Mouse (Mus musculus) ovary, postnatal 10 days (tissue): ENCODE measurements around the gene Gm47996.
"Not testable (repeated sequence)": the region's sequence is repeated elsewhere in the genome, so short reads cannot be mapped to it uniquely, and the experiment has no call there.

ENCODE experiments used
- DNase-seq: peaks from one replicate; pipeline ENCODE4 v3.0.0; 2022; ENCODE audit warnings: low spot score

Gene Gm47996

DNA sequence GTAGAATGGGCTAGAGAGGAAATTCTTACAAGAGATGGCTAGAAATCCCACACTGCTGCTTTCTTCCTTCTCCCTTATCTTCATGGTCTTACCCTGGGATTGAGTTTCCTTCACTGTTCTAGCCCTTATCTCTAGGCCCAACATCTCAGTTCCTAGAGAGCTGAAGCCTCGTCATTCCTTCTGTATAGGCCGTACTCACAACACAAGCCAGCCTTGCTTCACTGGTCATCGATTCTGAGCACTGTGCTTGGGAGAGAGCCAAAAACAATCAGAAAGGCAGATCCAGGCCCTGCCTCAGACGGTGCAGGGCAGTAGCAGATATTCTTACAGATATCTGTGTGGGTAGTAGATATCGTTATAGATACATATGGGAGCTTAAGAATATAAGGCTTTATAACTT is 1.4 kb upstream of the Gm47996 start:
- DNase-seq: not testable (repeated sequence)

DNA sequence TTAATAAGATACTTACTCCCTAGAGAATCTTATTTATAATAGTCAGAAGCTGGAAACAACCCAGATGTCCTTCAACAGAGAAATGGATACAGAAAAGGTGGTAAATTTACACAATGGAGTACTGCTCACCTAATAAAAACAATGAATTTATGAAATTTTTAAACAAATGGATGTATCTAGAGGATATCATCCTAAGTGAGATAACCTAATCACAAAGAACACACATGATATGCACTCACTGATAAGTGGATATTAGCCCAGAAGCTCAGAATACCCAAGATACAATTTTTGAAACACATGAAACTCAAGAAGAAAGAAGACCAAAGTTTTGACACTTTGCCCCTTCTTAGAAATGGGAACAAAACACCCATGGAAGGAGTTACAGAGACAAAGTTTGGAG is 987 bp upstream of the Gm47996 start:
- DNase-seq: not testable (repeated sequence)

DNA sequence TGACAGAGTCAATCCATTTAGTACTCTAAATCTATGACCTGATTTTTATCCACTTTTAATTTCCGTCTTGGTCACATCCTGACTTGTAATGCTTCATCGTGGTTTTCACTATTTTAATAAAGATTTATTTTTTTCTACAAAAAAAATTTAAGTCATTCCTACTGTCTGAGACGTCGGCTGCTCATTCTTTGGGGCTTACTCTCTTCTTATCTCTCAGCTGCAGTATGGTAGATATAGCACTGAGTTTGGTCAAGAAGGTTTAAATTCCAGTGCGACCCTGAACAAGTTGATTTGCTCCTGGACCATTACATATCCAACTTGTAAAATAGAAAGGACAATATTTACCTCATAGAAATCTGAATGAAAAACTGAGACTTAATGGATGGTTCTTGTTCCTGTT is 1.7 kb downstream of the Gm47996 start:
- DNase-seq: not testable (repeated sequence)

DNA sequence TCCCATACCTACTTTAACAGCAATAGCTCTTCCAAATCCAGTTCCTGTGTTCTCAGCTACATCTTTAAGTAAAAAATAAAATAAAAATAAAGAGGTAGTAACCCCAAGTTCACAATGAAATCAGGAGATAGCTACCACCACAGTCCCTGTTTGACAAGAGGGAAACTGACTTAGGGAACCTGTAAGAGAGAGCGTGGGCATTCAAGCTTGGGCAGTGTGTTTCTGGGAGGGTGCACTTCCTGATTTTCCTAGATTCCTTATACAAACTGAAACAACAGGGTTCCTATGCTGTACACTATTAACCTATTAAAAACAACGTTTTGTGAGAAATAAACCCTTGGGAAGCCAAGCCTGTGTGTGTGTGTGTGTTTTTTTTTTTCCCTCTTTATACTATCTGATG is 4.9 kb downstream of the Gm47996 start:
- no peak for DNase-seq

DNA sequence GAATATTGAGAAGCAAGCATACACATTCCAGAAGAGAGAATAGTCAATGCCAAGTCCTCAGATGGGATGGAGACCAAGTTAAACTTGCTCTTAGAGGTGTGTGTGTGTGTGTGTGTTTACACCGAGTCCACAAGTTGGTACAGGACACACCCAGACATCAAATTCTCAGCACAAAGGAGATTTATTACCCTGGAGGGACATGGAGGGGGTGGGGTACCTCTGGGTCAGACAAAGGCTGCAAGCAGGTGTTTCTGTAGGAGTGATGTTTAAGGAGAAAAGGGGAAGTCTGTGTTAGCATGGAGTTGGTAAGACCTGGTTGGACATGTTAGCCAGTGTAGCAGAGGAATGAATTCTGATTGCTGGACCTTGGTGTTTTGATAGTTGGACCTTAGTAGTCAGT is 6.1 kb downstream of the Gm47996 start:
- no peak for DNase-seq

DNA sequence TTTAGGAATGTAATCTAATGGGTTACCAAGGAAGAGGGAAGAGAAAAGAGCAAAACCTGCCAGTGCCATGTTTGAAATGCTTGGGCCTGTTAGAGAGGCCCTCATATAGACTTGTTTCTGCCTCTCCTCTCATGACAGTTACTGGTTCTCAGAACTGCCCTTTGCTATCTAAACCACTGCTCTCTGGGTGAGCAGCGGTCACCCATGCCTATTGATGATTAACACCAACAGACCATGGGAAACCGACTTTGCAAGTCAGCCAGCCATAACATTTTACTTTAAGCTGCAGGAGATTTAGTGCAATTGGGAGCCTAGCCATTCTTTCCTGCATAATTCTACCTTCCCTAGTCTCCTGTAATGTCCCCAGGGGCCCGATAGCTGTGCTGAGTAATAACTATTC is 6.5 kb downstream of the Gm47996 start:
- no peak for DNase-seq

DNA sequence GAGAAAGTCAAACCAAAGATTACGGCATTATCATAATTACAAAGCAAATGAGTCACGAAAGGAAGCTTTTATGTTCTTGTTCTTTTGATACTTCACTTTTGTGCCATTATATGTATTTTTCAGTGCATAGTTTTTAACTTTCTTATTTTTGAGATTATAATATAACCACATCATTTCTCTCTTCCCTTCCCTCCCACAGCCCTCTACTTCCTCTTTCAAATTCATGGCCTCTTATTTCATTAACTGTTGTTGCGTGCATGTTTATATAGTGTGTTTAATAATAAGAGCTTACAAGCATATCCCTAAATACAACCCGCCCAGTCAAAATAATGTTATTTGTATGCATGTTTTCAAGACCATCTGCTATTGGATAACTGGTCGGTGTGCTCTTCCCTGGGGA is 9.1 kb downstream of the Gm47996 start:
- no peak for DNase-seq

DNA sequence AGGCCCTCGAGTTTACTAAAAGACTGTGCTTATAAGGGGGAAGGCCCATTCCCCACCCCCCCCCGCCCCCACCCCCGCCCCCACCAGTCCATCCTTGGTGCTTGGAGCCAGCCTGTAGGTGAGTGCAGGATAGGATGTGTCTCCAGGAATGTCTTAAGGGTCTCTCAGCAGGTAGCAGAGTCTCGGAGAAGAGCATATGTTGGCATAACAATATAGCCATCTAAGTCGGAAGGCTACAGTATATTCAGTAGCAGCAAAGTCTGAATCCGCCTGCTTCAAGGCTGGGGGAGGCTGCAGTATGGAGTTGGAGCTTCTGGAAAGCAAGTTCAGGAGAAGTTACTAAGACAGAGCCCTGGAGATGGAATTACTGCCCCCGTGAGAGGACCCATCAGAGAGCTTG is 10.2 kb downstream of the Gm47996 start:
- no peak for DNase-seq

DNA sequence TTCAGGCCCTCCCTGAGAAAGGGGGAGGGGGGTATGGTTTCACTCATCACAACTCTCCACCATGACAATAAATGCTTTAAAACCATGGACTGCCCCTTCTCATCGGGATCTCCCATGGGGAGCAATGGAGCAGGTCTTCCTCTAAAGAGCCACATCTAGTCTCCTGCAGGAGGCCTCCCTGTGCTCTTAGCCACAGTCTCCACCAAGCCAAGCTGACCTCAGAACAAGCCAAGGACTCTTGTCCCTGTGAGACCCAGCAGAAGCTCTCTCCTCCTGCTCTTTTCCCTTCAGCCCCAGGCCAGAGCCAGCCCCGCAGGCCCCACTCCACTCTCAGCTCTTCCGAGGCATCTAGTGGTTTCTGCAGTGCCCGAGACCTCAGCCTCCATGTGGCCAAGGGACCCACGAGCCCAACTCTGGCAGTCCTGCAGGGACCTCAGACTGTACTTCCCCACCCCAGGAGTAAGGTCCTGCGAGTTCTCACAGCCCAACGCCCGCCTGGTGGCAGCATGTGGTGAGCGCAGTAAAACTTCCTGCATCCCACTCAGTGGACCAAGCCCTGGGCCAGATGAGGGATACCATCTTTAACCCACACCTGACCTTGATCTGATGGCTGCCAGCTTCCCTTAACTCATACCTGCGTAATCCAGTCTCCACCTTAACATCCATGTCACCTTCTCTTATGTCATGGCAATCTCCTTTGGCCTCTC is 12.8 kb downstream of the Gm47996 start:
- DNase-seq: no peak

DNA sequence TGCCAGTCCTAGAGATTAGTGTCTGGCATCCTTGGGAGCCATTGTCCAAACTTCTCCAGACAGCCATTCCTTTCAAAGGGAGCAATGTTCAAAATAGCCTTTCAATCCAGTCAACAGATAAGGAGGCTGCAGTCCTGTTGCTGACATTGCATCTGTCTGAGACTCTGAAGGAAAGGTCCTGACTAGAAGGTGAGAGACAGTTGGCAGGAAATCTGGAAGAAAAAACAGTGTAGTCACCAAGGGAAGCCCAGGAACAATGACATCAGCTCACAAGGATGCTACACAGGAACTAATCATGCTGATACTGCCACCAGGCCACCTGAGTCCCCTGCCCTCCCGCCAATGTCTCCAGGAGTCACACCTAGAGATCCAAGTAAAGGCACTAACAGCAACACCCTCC is 13.4 kb downstream of the Gm47996 start:
- no peak for DNase-seq

DNA sequence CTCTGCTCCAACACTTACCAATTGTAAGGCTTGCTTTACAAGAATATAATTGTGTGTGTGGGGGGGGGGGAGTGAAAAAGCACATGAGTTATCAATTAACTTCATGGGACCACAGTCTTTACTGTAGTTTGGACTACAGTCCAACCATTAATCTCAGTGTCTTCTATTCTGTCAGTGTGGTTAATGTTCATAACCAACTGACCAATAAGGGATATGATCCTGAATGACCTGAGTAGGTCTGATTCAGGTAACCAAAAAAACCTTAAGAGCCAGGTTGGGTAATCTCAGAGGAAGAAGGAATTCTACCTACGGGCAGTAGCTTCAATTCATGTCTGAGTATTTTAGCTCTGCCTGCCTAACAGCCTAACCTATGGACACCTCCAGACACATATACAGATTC is 14.6 kb downstream of the Gm47996 start:
- no peak for DNase-seq

DNA sequence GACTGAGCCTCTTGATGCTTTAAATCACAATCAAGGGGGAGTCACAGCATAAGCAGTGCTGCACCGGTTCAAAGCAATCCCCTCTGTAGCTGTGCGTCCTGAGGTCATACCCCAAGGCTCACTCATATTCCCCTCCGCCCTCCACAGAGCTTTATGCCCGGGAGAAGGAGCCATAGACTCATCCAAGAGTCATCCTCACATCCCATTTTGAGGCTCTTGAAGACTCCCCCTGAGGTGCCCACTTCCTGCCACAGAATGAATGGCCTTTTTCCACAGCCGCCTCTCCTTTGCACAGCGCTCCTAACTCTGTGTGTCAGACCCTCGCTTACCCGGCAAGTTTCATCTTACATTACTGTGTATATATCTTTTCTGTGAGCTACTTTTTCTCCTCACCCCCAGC is 17.6 kb downstream of the Gm47996 start:
- no peak for DNase-seq

DNA sequence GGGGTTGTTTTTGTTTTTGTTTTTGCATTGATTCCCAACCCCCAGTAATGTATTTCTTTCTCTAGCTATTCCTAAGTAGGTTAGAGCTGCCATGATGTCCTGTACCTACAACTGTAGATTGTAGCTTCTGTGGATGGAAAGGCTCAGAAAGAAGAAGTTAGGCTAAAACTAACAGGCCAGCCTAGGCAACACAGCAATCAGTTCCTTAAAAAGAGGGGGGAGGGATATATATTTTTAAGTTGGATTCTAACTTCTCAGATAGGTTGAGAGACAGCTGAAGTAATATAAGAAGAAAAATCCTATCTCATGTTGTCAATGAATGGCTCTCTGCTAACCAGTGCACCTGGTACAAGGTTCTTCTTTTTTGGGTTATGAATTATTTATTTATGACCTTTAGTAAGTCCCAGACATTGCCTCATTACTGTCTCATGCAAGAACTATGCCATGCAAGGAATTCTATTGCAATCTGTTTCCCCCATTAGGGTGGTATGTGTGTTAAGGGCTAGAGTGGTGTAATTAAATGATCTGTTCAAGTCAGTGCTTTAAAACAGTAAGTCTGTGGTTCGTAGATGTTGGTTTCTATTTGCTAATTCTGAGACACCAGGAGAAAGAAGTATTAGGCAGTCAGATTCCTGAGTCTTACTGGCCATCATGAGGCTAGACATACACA is 18.5 kb downstream of the Gm47996 start:
- DNase-seq: no peak

DNA sequence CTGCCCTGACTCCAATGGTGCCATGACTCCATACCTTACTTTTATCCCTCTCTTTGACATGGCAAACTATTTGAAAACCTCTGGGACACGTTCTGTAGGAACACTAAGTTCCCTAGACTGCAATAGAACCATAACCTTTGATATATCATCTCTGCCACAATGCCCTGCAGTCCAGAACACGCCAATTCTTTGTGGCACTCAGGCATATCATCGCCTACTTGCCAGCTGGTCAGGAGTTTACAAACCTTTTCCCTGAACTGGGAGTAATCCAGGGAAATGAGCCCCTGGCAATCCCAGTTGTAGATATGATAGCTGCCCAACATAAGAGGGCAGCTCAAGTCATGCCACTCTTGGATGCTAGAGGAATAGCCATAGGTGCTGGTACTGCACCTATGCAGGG is 22.4 kb downstream of the Gm47996 start:
- no peak for DNase-seq

DNA sequence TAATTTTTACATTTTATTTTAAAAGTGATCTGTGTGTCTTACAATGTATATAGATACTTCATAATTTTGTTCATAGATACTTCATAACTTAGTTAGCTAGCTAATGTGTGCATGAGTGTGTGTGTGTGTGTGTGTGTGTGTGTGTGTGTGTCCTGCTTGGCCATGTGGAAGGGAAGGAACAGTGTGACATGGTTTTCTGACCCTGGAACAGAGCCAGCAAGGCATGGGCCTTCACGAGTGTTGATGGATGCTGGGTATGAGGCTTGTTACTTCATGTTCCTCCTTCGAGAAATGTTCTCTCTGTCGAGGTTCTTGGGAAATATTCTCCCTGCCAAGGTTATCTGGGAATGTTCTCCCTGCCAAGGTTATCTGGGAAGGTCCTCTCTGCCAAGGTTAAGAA is 23.8 kb downstream of the Gm47996 start:
- no peak for DNase-seq

DNA sequence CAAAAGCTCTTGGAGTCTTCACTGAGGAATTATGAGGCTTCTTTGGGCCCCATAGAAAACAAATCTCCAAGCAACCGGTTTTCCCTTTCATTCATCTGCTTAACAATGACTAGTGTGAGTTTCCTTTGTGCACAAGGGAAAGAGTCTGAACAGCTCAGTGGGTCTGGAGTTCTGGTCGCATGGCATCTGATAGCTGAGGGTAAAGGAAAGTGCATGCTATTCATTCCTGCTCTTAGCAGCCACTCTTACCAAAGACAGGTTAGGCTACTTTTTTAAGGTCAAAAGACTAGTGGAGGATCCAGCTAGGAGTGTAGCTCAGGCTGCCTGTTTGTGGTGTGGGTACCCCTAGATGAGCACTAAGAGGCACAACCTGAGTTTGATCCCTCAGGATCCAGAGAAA is 25.6 kb downstream of the Gm47996 start:
- no peak for DNase-seq

DNA sequence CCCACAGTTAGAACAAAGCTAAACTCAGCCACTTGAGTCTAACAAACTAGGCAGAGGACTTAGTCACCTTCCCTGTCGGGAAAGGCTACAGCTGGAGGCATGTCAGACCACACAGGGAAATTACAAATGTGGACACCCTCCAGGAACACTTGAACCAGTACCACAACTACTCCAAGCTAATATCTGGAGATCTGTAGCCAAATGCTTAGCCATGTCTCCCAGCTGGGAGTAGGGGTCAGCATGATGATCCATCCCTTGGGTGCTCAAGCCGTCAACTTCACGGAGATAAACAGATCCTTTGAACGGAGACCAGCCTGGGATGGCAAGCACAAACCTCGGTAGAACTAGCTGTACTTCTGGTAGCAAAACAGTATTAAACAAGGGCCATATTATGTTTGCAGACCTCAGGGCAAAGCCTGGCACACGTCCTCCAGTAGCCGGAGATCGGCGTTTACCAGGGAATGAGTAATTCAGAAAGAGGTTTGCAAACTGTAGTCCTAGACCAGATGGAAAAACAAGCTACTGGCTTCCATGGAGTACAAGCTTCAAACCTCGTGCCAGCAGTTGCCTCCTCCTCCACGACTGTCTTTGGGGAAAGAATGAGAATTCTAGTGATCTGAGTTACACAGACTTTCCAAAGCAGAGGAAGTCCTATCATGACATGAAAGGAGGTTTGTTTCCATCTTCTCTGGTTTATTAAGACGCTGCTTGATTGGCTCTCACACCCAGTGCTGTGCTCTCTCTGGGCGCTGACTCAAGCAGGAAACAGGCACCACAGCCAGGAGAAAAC is 26.4 kb downstream of the Gm47996 start:
- no peak for DNase-seq

DNA sequence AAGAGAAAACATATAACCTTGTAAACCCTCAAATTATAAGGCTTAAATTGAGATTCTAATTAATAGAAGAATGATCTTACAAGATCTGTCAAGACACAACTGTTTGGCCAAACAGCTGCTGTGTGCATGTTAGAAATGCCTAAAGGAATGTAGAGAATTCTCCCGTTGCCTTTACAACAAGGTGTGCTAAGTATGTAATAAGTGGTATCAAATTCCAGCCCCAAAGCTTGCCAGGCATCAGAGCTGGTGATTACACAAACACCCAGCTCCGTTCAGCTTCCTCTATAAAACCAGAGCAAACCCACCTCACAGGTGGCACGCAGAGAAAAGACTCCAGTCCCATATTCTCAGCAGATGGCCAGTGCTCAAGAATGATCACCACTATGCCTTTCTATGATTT is 27.8 kb downstream of the Gm47996 start:
- DNase-seq: no peak

DNA sequence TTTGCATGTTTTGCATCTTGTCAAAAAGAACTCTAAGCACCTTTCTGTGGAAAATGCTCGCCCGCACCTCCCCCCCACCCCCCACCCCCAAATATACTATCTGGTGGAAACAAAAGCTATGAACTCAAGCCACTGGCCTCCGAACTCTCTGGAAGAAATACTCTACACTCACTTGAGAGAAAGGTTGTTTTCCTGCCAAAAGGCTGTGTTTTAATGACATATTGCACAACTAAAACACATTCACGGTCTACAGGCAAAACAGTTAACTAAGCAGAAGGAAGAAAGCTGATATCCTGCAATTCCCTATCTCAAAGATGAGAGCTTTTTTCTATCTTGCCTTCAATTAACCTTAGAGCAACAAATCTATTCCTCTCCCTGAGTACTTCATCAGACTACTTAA is 33.4 kb downstream of the Gm47996 start:
- DNase-seq: no peak

DNA sequence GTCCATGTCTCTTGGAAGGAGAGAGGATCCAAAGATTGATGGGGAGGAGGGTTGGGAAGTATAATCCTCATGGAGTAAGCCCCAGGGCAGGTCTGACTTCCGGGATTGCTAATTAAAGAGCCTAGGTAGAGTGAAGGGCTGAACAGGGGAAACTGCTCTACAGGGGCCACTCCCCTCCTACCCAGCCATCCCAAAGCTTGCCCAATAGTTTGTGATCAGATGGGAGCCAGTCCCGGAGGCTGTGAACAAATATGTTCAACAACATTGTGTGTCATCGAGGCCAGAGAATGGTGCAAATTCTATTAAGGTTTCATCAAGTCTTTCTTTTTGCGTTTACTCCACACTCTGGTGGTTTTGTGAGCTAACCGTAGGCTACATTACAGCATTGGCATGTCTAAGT is 34.1 kb downstream of the Gm47996 start:
- DNase-seq: no peak

DNA sequence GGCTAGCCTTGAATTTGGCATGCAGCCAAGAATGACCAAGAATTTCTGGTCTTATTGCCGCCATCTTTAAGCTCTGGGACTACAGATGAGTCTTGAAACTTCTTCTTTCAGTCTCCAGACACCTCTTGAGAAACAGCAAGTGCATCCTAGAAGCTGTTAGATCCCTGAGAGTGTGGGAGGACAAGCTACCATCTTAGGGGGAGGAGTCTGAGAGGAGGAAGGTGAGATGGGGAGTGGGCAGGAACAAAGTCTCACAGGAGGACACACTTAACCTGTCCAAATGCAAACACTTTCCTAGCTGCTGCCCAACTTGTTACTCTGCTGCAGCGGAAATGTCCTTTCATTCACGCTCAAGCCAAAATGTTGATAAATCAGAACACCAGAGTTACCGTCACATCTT is 34.8 kb downstream of the Gm47996 start:
- no peak for DNase-seq

DNA sequence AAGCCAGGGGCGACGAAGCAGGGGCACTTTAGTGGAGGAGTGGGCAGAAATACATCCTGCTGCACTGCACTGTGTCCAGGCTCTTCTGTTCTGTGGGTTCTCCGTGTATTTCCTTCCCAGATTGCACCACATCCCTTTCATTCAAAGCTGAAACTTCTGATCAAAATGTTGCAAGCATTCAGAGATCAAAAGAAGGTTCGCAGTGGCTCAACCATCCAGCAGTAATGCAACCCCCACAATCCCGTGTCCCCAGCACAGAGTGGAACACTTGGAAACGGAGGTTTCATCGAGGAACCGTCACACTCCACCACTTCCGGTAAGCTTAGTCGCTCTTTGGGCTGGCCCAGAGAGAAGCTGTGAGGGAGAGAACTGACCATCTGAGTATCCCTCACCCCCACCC is 35.2 kb downstream of the Gm47996 start:
- no peak for DNase-seq

DNA sequence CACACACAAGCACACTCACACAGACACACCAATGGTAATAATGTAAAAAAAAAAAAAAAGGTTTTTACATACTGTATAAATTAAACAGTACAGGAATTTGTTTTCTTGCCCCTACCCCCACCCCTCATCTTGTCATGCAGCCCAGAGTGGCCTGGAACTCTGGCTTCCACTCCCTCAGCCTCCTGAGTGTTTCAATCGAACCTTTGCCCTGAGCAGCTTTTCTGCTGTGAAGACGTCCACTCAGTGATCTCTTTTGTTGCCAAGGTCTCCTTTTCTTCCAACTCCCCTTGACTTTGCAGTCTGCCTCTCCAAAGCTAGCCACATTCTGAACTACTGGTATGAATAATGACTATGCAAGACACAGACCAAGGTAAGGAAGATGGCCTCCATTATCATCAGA is 35.9 kb downstream of the Gm47996 start:
- no peak for DNase-seq
